Mouse (Mus musculus) G1E (cell line): ENCODE results near the gene Pif1.

Experiments used
- CTCF ChIP-seq: IDR thresholded peaks from 2 replicates; pipeline ENCODE4 v1.5.1; 2012; ENCODE audit warnings: low read depth, low read length, inconsistent platforms, mixed read lengths
- GATA1 ChIP-seq: IDR thresholded peaks from 2 replicates; pipeline ENCODE4 v1.6.1; 2012; ENCODE audit warnings: borderline replicate concordance, low read length, inconsistent platforms, mixed read lengths
- TAL1 ChIP-seq: conservative IDR thresholded peaks from 2 replicates; pipeline ENCODE4 v1.6.1; 2012; ENCODE audit warnings: low read depth, low read length, inconsistent platforms, mixed read lengths

DNA sequence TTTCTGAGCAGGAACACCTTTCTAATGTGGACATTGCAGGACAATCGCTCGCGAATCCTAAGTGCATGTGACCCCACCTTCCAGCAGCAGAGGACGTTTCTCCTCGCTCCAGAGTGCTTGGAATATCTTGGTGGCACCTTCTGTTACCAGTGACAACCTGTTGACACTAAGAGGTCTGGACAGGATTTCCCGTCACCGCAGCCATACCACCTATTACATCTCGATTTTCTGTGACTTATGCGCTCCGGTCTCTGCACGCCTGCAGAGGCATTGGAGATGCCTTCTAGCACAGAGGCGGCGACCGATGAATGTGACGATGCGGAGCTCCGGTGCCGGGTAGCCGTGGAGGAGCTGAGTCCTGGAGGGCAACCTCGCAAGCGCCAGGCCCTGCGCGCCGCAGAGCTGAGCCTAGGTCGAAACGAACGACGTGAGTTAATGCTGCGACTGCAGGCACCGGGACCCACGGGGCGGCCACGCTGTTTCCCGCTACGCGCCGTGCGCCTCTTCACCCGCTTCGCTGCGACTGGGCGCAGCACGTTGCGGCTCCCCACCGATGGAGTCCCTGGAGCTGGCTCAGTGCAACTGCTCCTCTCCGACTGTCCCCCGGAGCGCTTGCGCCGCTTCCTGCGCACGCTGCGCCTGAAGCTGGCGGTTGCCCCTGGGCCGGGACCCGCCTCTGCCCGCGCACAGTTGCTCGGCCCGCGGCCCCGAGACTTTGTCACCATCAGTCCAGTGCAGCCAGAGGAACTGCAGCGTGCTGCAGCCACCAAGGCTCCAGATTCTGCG lies 806 bp downstream of the Pif1 start:
- TF ChIP-seq GATA1: no peak
- no peak for TF ChIP-seq CTCF
- no peak for TF ChIP-seq TAL1
